Mouse (Mus musculus): Measurements from ENCODE around the gene Eif4g1. TPM values are rescaled to one million over a fixed set of nuclear protein-coding genes. Genes with fewer than 3 reads are reported as not detected.

Gene Eif4g1
- polyA plus RNA-seq, 1 experiment, result 119 TPM

DNA sequence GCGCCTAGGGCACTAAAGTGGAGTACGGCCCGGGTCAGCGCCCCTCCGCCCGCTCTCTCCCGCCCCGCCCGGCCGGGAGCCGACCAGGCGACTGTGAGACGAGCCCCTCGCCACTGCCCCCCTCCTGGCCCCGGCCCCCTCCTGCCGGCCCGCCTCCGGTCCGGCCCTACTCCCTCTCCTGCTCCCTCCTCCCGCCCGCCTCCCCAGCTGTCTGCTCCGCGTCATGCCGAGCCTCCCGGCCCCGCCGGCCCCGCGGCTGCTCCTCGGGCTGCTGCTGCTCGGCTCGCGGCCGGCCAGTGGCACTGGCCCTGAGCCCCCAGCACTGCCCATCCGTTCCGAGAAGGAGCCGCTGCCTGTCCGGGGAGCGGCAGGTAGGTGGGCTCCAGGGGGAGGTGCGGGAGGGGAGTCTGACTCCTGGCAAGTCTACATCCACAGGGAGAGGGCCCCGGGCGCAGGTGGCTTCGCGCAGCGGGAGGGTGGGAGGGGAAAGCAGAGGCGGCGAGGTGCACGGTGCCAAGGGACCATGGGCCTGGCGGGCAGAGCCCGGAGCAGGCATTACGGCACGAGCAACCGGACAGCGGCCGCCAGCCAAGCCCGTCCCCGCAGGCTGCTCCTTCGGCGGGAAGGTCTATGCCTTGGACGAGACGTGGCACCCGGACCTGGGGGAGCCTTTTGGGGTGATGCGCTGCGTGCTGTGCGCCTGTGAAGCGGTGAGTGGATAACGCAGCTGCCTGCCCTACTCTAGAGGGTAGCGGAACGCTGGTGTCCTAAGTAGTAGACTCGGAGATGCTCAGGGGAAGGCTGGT is 65.0 kb downstream of the Eif4g1 start, which contains the start of gene Chrd:
Gene Chrd, plus strand, starts transcription at position 203 of the 806 bp plus-strand sequence.
- TF ChIP-seq CTCF (IDR thresholded peaks at IDR 0.05; ENCODE audit: low read depth, low read length), result no peak
- no peak for TF ChIP-seq POLR2A (IDR thresholded peaks at IDR 0.05; ENCODE audit: borderline replicate concordance, low read depth, low read length)
- H3K27ac ChIP-seq (ENCODE audit: insufficient read depth, low read depth, low read length), result no peak within 1 kb of the TSS
- H3K4me3 ChIP-seq (ENCODE audit: insufficient read depth, low read length), result peak within 1 kb of the TSS; percentile 40
- no peaks in the 10 kb centered on the region for H3K4me1 ChIP-seq (ENCODE audit: control insufficient read depth, insufficient read depth, low read length)

DNA sequence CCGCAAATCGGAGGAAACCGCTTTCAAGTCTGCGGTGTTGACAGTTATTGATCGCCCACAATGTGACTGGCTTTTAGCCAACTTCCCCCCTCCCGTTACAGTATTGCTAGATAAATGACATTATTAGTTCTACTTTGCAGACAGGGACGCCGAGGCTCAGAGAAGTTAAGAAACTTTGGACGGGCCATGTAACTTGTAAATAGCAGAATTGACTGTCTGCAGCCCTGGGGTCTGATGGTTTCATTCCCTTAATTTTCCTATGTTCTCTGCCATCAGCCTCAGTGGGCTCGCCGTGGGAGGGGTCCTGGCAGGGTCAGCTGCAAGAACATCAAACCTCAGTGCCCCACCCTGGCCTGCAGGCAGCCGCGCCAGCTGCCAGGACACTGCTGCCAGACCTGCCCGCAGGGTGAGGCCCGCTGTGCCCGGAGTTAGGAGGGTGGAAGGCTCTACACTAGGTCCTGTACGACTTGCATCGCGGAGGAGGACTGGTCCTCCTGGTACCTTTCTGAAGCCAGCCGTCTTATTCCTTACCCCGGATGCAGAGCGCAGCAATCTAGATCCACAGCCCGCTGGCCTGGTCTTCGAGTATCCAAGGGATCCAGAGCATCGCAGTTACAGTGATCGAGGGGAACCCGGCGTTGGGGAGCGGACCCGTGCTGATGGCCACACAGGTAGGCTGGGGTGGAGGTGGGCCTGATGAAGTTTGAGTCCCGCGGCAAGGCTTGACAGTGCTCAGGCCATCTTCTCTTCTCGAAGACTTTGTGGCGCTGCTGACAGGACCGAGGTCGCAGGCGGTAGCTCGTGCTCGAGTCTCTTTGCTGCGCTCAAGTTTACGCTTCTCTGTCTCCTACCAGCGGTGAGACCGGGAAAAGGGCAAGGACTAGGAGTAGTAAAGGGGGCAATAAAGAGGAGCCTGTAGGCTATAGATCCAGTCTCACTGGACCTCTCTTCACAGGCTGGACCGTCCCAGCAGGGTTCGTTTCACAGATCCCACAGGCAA is 65.9 kb downstream of the Eif4g1 start, which contains the start of gene Thpo:
Gene Thpo, minus strand, starts transcription at position 781 of the 1,000 bp plus-strand sequence.
- Histone ChIP-seq H3K27ac (ENCODE audit: insufficient read depth, low read depth, low read length) (no peak within 1 kb of the TSS), H3K4me1 (ENCODE audit: control insufficient read depth, insufficient read depth, low read length) (no peaks in the 10 kb centered on the region), H3K4me3 (ENCODE audit: insufficient read depth, low read length) (peak within 1 kb of the TSS; percentile 40)
- TF ChIP-seq POLR2A (IDR thresholded peaks at IDR 0.05; ENCODE audit: borderline replicate concordance, low read depth, low read length), result no peak
- TF ChIP-seq CTCF (IDR thresholded peaks at IDR 0.05; ENCODE audit: low read depth, low read length), result no peak

DNA sequence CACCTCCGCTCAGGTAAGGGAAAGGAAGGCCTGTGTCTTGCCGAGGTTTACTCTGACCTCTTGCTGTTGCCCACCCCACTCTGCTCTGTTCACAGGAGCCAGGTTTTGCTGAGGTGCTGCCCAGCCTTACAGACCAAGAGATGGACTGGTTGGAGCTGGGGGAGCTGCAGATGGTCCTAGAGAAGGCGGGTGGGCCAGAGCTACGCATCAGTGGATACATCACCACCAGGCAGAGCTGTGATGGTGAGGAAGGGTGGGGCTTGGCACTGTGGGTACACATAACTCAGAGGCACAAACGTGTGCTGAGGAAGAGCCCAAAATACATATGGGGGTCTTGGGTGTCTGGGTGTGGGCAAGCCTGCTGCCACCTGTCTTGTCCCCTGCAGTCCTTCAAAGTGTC is 67.5 kb downstream of the Eif4g1 start:
- Histone ChIP-seq H3K4me1 (ENCODE audit: control insufficient read depth, insufficient read depth, low read length) (no peaks in the 10 kb centered on the region), H3K27ac (ENCODE audit: insufficient read depth, low read depth, low read length) (no peak overlapping the region), H3K4me3 (ENCODE audit: insufficient read depth, low read length) (no peak overlapping the region)
- TF ChIP-seq POLR2A (IDR thresholded peaks at IDR 0.05; ENCODE audit: borderline replicate concordance, low read depth, low read length) (no peak), CTCF (IDR thresholded peaks at IDR 0.05; ENCODE audit: low read depth, low read length) (no peak)

DNA sequence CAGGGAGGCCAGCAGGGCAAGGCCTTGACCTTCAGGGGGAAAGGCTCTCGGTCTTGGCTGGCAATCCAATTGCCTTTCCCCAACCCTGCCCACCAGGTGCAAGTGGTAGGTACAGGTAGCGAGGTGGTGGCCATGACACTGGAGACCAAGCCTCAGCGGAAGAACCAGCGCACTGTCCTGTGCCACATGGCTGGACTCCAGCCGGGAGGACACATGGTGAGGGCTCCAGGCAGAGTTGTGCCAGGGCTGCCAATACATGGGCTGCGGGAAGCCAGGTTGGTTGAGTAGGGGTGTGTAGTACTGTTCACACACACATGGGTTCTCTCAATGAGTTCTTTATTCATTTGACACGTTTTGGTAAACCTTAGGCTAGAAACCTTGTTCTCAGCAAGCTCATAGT is 68.1 kb downstream of the Eif4g1 start:
- H3K4me1 ChIP-seq (ENCODE audit: control insufficient read depth, insufficient read depth, low read length), result no peaks in the 10 kb centered on the region
- no peak overlapping the region for H3K4me3 ChIP-seq (ENCODE audit: insufficient read depth, low read length)
- no peak for TF ChIP-seq POLR2A (IDR thresholded peaks at IDR 0.05; ENCODE audit: borderline replicate concordance, low read depth, low read length)
- TF ChIP-seq CTCF (IDR thresholded peaks at IDR 0.05; ENCODE audit: low read depth, low read length), result no peak
- H3K27ac ChIP-seq (ENCODE audit: insufficient read depth, low read depth, low read length), result no peak overlapping the region

DNA sequence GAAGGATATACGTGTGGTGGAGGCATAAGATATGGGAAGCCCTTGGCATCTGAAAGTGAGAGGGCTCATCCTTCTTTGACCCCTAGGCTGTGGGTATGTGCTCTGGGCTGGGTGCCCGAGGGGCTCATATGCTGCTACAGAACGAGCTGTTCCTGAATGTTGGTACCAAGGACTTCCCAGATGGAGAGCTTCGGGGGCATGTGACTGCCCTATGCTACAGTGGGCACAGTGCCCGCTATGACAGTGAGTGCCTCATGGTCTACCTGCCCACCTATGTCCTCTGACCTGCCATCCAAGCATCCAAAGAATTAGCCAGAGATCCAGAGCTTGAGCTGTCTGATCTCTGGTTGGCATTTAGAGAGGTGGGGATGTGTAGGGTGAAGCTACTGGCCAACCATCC is 68.7 kb downstream of the Eif4g1 start:
- Histone ChIP-seq H3K4me1 (ENCODE audit: control insufficient read depth, insufficient read depth, low read length) (no peaks in the 10 kb centered on the region), H3K27ac (ENCODE audit: insufficient read depth, low read depth, low read length) (no peak overlapping the region), H3K4me3 (ENCODE audit: insufficient read depth, low read length) (no peak overlapping the region)
- TF ChIP-seq POLR2A (IDR thresholded peaks at IDR 0.05; ENCODE audit: borderline replicate concordance, low read depth, low read length) (no peak), CTCF (IDR thresholded peaks at IDR 0.05; ENCODE audit: low read depth, low read length) (no peak)

DNA sequence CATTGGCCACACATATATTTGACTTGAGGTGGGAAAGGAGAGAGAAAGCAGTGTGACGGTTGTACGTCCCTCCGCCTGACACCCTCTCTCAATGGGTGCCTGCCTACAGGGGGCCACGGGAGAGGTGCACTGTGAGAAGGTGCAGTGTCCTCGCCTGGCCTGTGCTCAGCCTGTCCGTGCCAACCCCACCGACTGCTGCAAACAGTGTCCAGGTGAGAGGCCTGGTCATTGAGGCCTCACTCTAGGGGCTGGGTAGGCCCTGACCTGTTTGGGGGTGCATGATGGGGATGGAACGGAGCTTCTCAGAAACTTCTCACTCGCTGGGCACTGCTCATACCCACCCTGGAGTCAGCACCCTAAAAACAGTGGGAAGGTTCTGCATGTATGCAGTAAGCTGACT is 71.7 kb downstream of the Eif4g1 start:
- H3K4me3 ChIP-seq (ENCODE audit: insufficient read depth, low read length), result no peak overlapping the region
- no peak overlapping the region for H3K27ac ChIP-seq (ENCODE audit: insufficient read depth, low read depth, low read length)
- TF ChIP-seq CTCF (IDR thresholded peaks at IDR 0.05; ENCODE audit: low read depth, low read length) (no peak), POLR2A (IDR thresholded peaks at IDR 0.05; ENCODE audit: borderline replicate concordance, low read depth, low read length) (no peak)
- H3K4me1 ChIP-seq (ENCODE audit: control insufficient read depth, insufficient read depth, low read length), result no peaks in the 10 kb centered on the region

Other genes with a start within 250 kb of the Eif4g1 start
- gene Abcc5, start 241.9 kb upstream of the Eif4g1 start, polyA plus RNA-seq (2012; ENCODE audit: insufficient read depth, insufficient read length, missing spikeins), result 132 and 133 TPM in 2 replicates
- 23.9 and 25.9 TPM in 2 replicates for gene Eif2b5, start 169.5 kb upstream of the Eif4g1 start, polyA plus RNA-seq (2012; ENCODE audit: insufficient read depth, insufficient read length, missing spikeins)
- gene Dvl3, start 151.3 kb upstream of the Eif4g1 start, polyA plus RNA-seq (2012; ENCODE audit: insufficient read depth, insufficient read length, missing spikeins), result 26.8 and 30.4 TPM in 2 replicates
- 348 and 391 TPM in 2 replicates for gene Ap2m1, start 132.8 kb upstream of the Eif4g1 start, polyA plus RNA-seq (2012; ENCODE audit: insufficient read depth, insufficient read length, missing spikeins)
- gene Abcf3, start 119.7 kb upstream of the Eif4g1 start, polyA plus RNA-seq (2012; ENCODE audit: insufficient read depth, insufficient read length, missing spikeins), result 53.5 and 74.8 TPM in 2 replicates
- not detected in 2 replicates for gene Vwa5b2, start 78.8 kb upstream of the Eif4g1 start, polyA plus RNA-seq (2012; ENCODE audit: insufficient read depth, insufficient read length, missing spikeins)
- 7.0 and 9.8 TPM in 2 replicates for gene Eef1akmt4, start 56.7 kb upstream of the Eif4g1 start, polyA plus RNA-seq (2012; ENCODE audit: insufficient read depth, insufficient read length, missing spikeins)
- gene Gm49333, start 56.7 kb upstream of the Eif4g1 start, polyA plus RNA-seq (2012; ENCODE audit: insufficient read depth, insufficient read length, missing spikeins), result not detected in 2 replicates
- gene Alg3, start 56.6 kb upstream of the Eif4g1 start, polyA plus RNA-seq (2012; ENCODE audit: insufficient read depth, insufficient read length, missing spikeins), result 10.9 and 13.1 TPM in 2 replicates
- gene Camk2n2, start 47.0 kb upstream of the Eif4g1 start, polyA plus RNA-seq (2012; ENCODE audit: insufficient read depth, insufficient read length, missing spikeins), result 2.5 and 2.7 TPM in 2 replicates
- gene Ece2, start 38.5 kb upstream of the Eif4g1 start, polyA plus RNA-seq (2012; ENCODE audit: insufficient read depth, insufficient read length, missing spikeins), result not detected in 2 replicates
- 147 and 191 TPM in 2 replicates for gene Psmd2, start 16.7 kb upstream of the Eif4g1 start, polyA plus RNA-seq (2012; ENCODE audit: insufficient read depth, insufficient read length, missing spikeins)
- gene Fam131a, start 24.9 kb downstream of the Eif4g1 start, polyA plus RNA-seq (2012; ENCODE audit: insufficient read depth, insufficient read length, missing spikeins), result 6.2 and 7.6 TPM in 2 replicates
- gene Polr2h, start 49.4 kb downstream of the Eif4g1 start, polyA plus RNA-seq (2012; ENCODE audit: insufficient read depth, insufficient read length, missing spikeins), result 10.1 and 17.5 TPM in 2 replicates
- 1.0 and 1.6 TPM in 2 replicates for gene Clcn2, start 49.4 kb downstream of the Eif4g1 start, polyA plus RNA-seq (2012; ENCODE audit: insufficient read depth, insufficient read length, missing spikeins)
- gene Chrd, start 64.8 kb downstream of the Eif4g1 start, polyA plus RNA-seq (2012; ENCODE audit: insufficient read depth, insufficient read length, missing spikeins), result not detected in 2 replicates
- not detected in 2 replicates for gene Thpo, start 66.2 kb downstream of the Eif4g1 start, polyA plus RNA-seq (2012; ENCODE audit: insufficient read depth, insufficient read length, missing spikeins)

Data from bone marrow macrophage, adult 2 months (primary cell).